8 mouse cellular contexts compared by ENCODE assay signal in genomic region chr2:113430852-113431251, GRCm38 (mm10).
DNase-seq lines count a peak whose midpoint lies in the region; ATAC-seq and TF ChIP-seq lines count a peak whose summit lies in the region.

No protein-coding gene starts in this region.

- no peak overlapping the region for H3K27ac ChIP-seq in CH12.LX (ENCODE audit: insufficient read depth, low read depth)
- no peak overlapping the region for H3K27ac ChIP-seq in heart, postnatal 0 days (ENCODE audit: low read depth)
- no peak overlapping the region for H3K27ac ChIP-seq in liver, adult 2 months (replicated peaks; ENCODE audit: insufficient read depth, low read depth, low read length)
- no peak overlapping the region for H3K27ac ChIP-seq in neural tube, embryonic 11.5 days (ENCODE audit: low read depth, low read length)

- peak; percentile 68 for TF ChIP-seq RAD21 in CH12.LX (IDR thresholded peaks at IDR 0.05; ENCODE audit: low read depth, low read length)

- DNase-seq in CH12.LX (ENCODE audit: extremely low read depth): peak; percentile 74
- peak; percentile 85 for DNase-seq in adipocyte (ENCODE audit: low spot score)
- DNase-seq in embryo, embryonic 11.5 days (ENCODE audit: low read depth, low spot score): peak; percentile 75
- DNase-seq in heart, postnatal 0 days (ENCODE audit: low spot score): peak; percentile 83
- peak; percentile 81 for DNase-seq in kidney, postnatal 10 days
- peak; percentile 67 for DNase-seq in liver, adult 2 months (ENCODE audit: extremely low read depth, low read depth, low spot score)
- DNase-seq in neural tube, embryonic 11.5 days (ENCODE audit: low spot score): peak; percentile 74

- no peak overlapping the region for H3K4me2 ChIP-seq in CH12.LX (ENCODE audit: insufficient read depth, low read depth, poor library complexity, severe bottlenecking)
- H3K4me2 ChIP-seq in heart, postnatal 0 days (ENCODE audit: low read depth, low read length): no peak overlapping the region
- no peak overlapping the region for H3K4me2 ChIP-seq in neural tube, embryonic 11.5 days (ENCODE audit: low read depth)

- WGBS in heart, postnatal 0 days: 4% methylated on average over 1 of the region's 1 CpGs
- WGBS in liver, adult 2 months: 4% methylated on average over 1 of the region's 1 CpGs
- 3% methylated on average over 1 of the region's 1 CpGs for WGBS in neural tube, embryonic 11.5 days

- H3K9ac ChIP-seq in CH12.LX (ENCODE audit: insufficient read depth, low read depth): no peak overlapping the region
- H3K9ac ChIP-seq in heart, postnatal 0 days (replicated peaks; ENCODE audit: low read depth, low read length): no peak overlapping the region
- no peak overlapping the region for H3K9ac ChIP-seq in liver, adult 2 months (ENCODE audit: low read depth, low read length)
- H3K9ac ChIP-seq in neural tube, embryonic 11.5 days (ENCODE audit: low read length): no peak overlapping the region

- TF ChIP-seq EP300 in CH12.LX (IDR thresholded peaks at IDR 0.05; ENCODE audit: low read length): no peak
- TF ChIP-seq EP300 in heart, postnatal 0 days (IDR thresholded peaks at IDR 0.05; ENCODE audit: low read depth): no peak

- TF ChIP-seq POLR2A in CH12.LX (IDR thresholded peaks at IDR 0.05; ENCODE audit: low read depth, low read length): no peak
- TF ChIP-seq POLR2A in liver, adult 2 months (IDR thresholded peaks at IDR 0.05; ENCODE audit: extremely low read depth, insufficient read depth, low read length): no peak

- in situ Hi-C loops in CH12.LX (cut with MboI; ENCODE audit: low pct_ligation_motif_present, low pct_unique_long_range_greater_than_20kb, low sequenced_read_pairs): no loop called here

- TF ChIP-seq CTCF in CH12.LX (conservative IDR thresholded peaks at IDR 0.05 in 1 of 2, IDR thresholded peaks at IDR 0.05 in 1 of 2; ENCODE audit: low read depth in 2 of 2, low read length in 2 of 2): peak; percentile 42 to 69; a peak in 3 of 4 replicates
- TF ChIP-seq CTCF in heart, postnatal 0 days (IDR thresholded peaks at IDR 0.05; ENCODE audit: low read depth): peak; percentile 80
- TF ChIP-seq CTCF in liver, adult 2 months (IDR thresholded peaks at IDR 0.05; ENCODE audit: low read depth, low read length): peak; percentile 19; the same call in 1 of the 2 replicates

- H3K4me3 ChIP-seq in CH12.LX (replicated peaks in 1 of 3; ENCODE audit: low read depth in 2 of 3, low read length in 2 of 3, poor library complexity in 1 of 3): no peak overlapping the region
- H3K4me3 ChIP-seq in heart, postnatal 0 days (ENCODE audit: low read depth, low read length): no peak overlapping the region
- no peak overlapping the region for H3K4me3 ChIP-seq in liver, adult 2 months (ENCODE audit: insufficient read depth, low read depth, low read length)
- H3K4me3 ChIP-seq in neural tube, embryonic 11.5 days (ENCODE audit: low read depth, low read length): no peak overlapping the region

- no peaks in the 10 kb centered on the region for H3K27me3 ChIP-seq in CH12.LX (replicated peaks)
- H3K27me3 ChIP-seq in heart, postnatal 0 days (ENCODE audit: control insufficient read depth, insufficient read depth, low read length): no peaks in the 10 kb centered on the region
- H3K27me3 ChIP-seq in liver, adult 2 months (ENCODE audit: control insufficient read depth, insufficient read depth, low read length): no peaks in the 10 kb centered on the region
- H3K27me3 ChIP-seq in neural tube, embryonic 11.5 days (ENCODE audit: control insufficient read depth, insufficient read depth, low read length): no peaks in the 10 kb centered on the region

- dilution Hi-C loops in CH12.LX (cut with MboI; ENCODE audit: extremely low pct_ligation_motif_present, extremely low pct_unique_long_range_greater_than_20kb, low sequenced_read_pairs): no loop called here

- peaks cover 0 to 3% of the 10 kb centered on the region in 2 experiments; a peak in 1 of 4 replicates for H3K4me1 ChIP-seq in CH12.LX (ENCODE audit: control insufficient read depth in 1 of 2, insufficient read depth in 2 of 2)
- H3K4me1 ChIP-seq in heart, postnatal 0 days (ENCODE audit: control insufficient read depth, insufficient read depth): no peaks in the 10 kb centered on the region
- H3K4me1 ChIP-seq in liver, adult 2 months (ENCODE audit: control insufficient read depth, insufficient read depth, low read length): no peaks in the 10 kb centered on the region; the same call in 1 of the 2 replicates
- no peaks in the 10 kb centered on the region for H3K4me1 ChIP-seq in neural tube, embryonic 11.5 days (ENCODE audit: control insufficient read depth, insufficient read depth, low read length)

- H3K9me3 ChIP-seq in CH12.LX (replicated peaks; ENCODE audit: low read length): no peaks in the 10 kb centered on the region
- no peaks in the 10 kb centered on the region for H3K9me3 ChIP-seq in heart, postnatal 0 days (replicated peaks; ENCODE audit: control insufficient read depth, low read length)
- no peaks in the 10 kb centered on the region for H3K9me3 ChIP-seq in neural tube, embryonic 11.5 days (ENCODE audit: control insufficient read depth, low read length)

- peak; percentile 69 for ATAC-seq in heart, postnatal 0 days (ENCODE audit: insufficient read depth, low read depth)
- ATAC-seq in neural tube, embryonic 11.5 days (ENCODE audit: insufficient read depth, low FRiP score, low TSS enrichment): peak; percentile 61
- no peak for ATAC-seq in inflammation-experienced regulatory T-cells, adult 6 months

- H3K79me2 ChIP-seq in CH12.LX (replicated peaks; ENCODE audit: control insufficient read depth, extremely low read depth, insufficient read depth, poor library complexity, severe bottlenecking): no peaks in the 10 kb centered on the region
- no peaks in the 10 kb centered on the region for H3K79me2 ChIP-seq in liver, adult 2 months (ENCODE audit: control insufficient read depth, insufficient read depth, low read length)

- no peaks in the 10 kb centered on the region for H3K36me3 ChIP-seq in CH12.LX (replicated peaks in 1 of 2; ENCODE audit: control insufficient read depth in 1 of 2, insufficient read depth in 1 of 2, low read length in 1 of 2)
- H3K36me3 ChIP-seq in heart, postnatal 0 days (replicated peaks; ENCODE audit: control insufficient read depth, insufficient read depth, low read length): no peaks in the 10 kb centered on the region
- no peaks in the 10 kb centered on the region for H3K36me3 ChIP-seq in liver, adult 2 months (ENCODE audit: control insufficient read depth, insufficient read depth, low read length)
- H3K36me3 ChIP-seq in neural tube, embryonic 11.5 days (ENCODE audit: control insufficient read depth, insufficient read depth, low read length): no peaks in the 10 kb centered on the region

TF ChIP-seq in CH12.LX, 34 proteins besides CTCF, POLR2A, EP300 and RAD21:
- TF ChIP-seq SMC3 (IDR thresholded peaks at IDR 0.05; ENCODE audit: low read depth, low read length): peak; percentile 44
- TF ChIP-seq POLR2AphosphoS2 (IDR thresholded peaks at IDR 0.05; ENCODE audit: low read depth, low read length): no peak
- no peak for TF ChIP-seq IRF4 (IDR thresholded peaks at IDR 0.05; ENCODE audit: low read depth, low read length)

Comparison
In these comparisons a context has a peak if more than half of its experiments do, and no peak if none do; other contexts are left out.
1. CTCF ChIP-seq: peak in every context shown above with its lines; median percentile 80 in heart, postnatal 0 days; 56 in CH12.LX; 19 in liver, adult 2 months.